Mouse (Mus musculus) intestine, embryonic 15.5 days (tissue): ENCODE measurements around the gene Ubald1. TPM values are rescaled to one million over a fixed set of nuclear protein-coding genes. Genes with fewer than 3 reads are reported as not detected.

Experiments
- ATAC-seq: fragments of 200-750 bp; cut with Nextera tagmentation; 2 replicates; pipeline ENCODE4 v1.8.0; 2017; ENCODE audit warnings: moderate TSS enrichment, moderate library complexity
- H3K27ac ChIP-seq: fragments of 300-500 bp; sonication (generic); 2 replicates; pipeline ENCODE4 v1.5.1; 2015; ENCODE audit warnings: mild to moderate bottlenecking, inconsistent platforms
- H3K27me3 ChIP-seq: fragments of 300-500 bp; sonication (generic); replicated peaks from 2 replicates; pipeline ENCODE4 v1.6.1; 2015; ENCODE audit warnings: inconsistent platforms
- H3K36me3 ChIP-seq: fragments of 300-500 bp; sonication (generic); 2 replicates; pipeline ENCODE4 v1.6.1; 2015; ENCODE audit warnings: inconsistent platforms
- H3K4me1 ChIP-seq: fragments of 300-500 bp; sonication (generic); replicated peaks from 2 replicates; pipeline ENCODE4 v1.6.1; 2015; ENCODE audit warnings: inconsistent platforms
- H3K4me2 ChIP-seq: fragments of 300-500 bp; sonication (generic); replicated peaks from 2 replicates; pipeline ENCODE4 v1.6.1; 2015; ENCODE audit warnings: mild to moderate bottlenecking, inconsistent platforms
- H3K4me3 ChIP-seq: fragments of 300-500 bp; sonication (generic); replicated peaks from 2 replicates; pipeline ENCODE4 v1.5.1; 2015; ENCODE audit warnings: inconsistent platforms
- H3K9ac ChIP-seq: fragments of 300-500 bp; sonication (generic); 2 replicates; pipeline ENCODE4 v1.6.1; 2015; ENCODE audit warnings: inconsistent platforms
- H3K9me3 ChIP-seq: fragments of 300-500 bp; sonication (generic); 2 replicates; pipeline ENCODE4 v1.6.1; 2016; ENCODE audit warnings: inconsistent platforms
- WGBS: fragments of 180-500 bp; shearing (Covaris S2); methylation state at CpG from one replicate; pipeline ENCODE4 v1.1.7; 2015; 5-methylcytosine and 5-hydroxymethylcytosine counted together
- polyA plus RNA-seq: library from polyadenylated mRNA; unstranded; fragments of >200 nt; fragmentation: Nextera tagmentation; extraction: Ambion mirVana; gene quantifications from 2 replicates; pipeline ENCODE4 v1.2.1, GENCODE M21; 2015

The Ubald1 gene
- polyA plus RNA-seq, 1 experiment from 2014 or later: 36.1 TPM

DNA sequence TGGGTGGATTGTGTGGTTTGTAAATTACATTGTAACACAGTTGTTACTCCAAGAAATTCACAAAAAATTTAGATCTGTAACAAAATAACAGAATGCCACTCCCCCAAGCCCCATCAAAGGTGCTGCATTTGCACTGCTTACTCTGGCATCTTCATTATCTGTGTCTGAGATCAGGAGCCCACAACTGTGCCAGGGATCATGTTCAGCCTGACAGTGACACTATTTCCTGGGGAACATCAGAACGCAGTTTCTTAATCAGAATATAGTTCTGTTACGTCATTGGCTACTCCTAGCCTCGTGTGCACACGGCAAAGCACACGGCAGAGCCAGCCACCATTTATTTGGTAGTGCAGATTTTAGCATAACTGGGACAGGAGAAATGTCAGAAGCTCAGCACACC, 52.5 kb downstream of the Ubald1 start:
- no peak overlapping the region for H3K4me3 ChIP-seq
- no peaks in the 10 kb centered on the region for H3K9me3 ChIP-seq
- no peaks in the 10 kb centered on the region for H3K36me3 ChIP-seq
- 0 out of 2 replicates have a peak, but pooled peaks cover 7% of the 10 kb centered on the region for H3K4me1 ChIP-seq
- no peak overlapping the region for H3K9ac ChIP-seq
- H3K4me2 ChIP-seq: no peak overlapping the region
- 86% methylated on average over 5 of the region's 5 CpGs for WGBS
- H3K27me3 ChIP-seq: no peaks in the 10 kb centered on the region
- H3K27ac ChIP-seq: no peak overlapping the region
- ATAC-seq: no peak

Other genes with a start within 250 kb of the Ubald1 start
- 14.1 and 15.1 TPM in 2 replicates for gene Vasn, start 240.4 kb downstream of the Ubald1 start, polyA plus RNA-seq
- gene Dnaja3, start 240.3 kb downstream of the Ubald1 start, polyA plus RNA-seq: 86.5 and 92.1 TPM in 2 replicates
- gene Coro7, start 200.5 kb downstream of the Ubald1 start, polyA plus RNA-seq: 22.7 and 23.2 TPM in 2 replicates
- 48.5 and 50.7 TPM in 2 replicates for gene Nmral1, start 161.0 kb downstream of the Ubald1 start, polyA plus RNA-seq
- 90.4 and 91.7 TPM in 2 replicates for gene Hmox2, start 154.0 kb downstream of the Ubald1 start, polyA plus RNA-seq
- gene Cdip1, start 90.0 kb downstream of the Ubald1 start, polyA plus RNA-seq: 83.1 and 88.3 TPM in 2 replicates
- gene 4930562C15Rik, start 44.9 kb downstream of the Ubald1 start, polyA plus RNA-seq: 0.23 TPM in 2 replicates
- gene Mgrn1, start 5.9 kb upstream of the Ubald1 start, polyA plus RNA-seq: 71.2 and 77.9 TPM in 2 replicates
- 128 and 143 TPM in 2 replicates for gene Nudt16l1, start 58.4 kb upstream of the Ubald1 start, polyA plus RNA-seq
- gene Anks3, start 83.9 kb upstream of the Ubald1 start, polyA plus RNA-seq: 39.6 and 42.0 TPM in 2 replicates
- not detected in 2 replicates for gene Sept12, start 117.5 kb upstream of the Ubald1 start, polyA plus RNA-seq
- gene Smim22, start 127.0 kb upstream of the Ubald1 start, polyA plus RNA-seq: 99.2 and 112 TPM in 2 replicates
- gene Rogdi, start 133.2 kb upstream of the Ubald1 start, polyA plus RNA-seq: 46.2 and 51.7 TPM in 2 replicates
- gene Glyr1, start 169.5 kb upstream of the Ubald1 start, polyA plus RNA-seq: 129 and 136 TPM in 2 replicates
- gene Ubn1, start 169.7 kb upstream of the Ubald1 start, polyA plus RNA-seq: 15.4 and 17.0 TPM in 2 replicates